Mouse (Mus musculus): ENCODE data around the gene Sox18. TPM values are rescaled to one million over a fixed set of nuclear protein-coding genes. Genes with fewer than 3 reads are reported as not detected.

Sox18 gene
- not detected for polyA plus RNA-seq (2017; shearing (Covaris generic))

DNA sequence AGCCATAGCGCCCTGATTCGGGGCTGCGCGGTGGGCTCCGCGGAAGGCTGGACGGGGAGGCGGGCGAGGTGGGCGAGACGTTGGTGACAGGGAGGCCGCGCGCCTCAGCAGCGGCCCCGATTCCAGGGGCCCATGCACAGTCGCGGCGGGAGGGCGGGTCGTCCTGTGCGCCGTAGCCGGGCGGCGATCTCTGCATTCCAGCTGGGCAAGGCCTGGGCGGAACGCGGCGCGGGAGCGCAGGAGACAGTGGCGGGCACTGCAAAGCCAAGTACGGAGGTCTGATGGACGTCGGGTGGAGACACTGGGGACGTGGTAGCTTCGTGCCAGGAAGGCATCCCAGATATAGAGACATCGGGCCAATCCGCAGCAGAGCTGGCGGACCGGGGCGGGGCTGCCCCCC, at the start of gene Sox18:
Gene Sox18, minus strand, starts transcription at position 315 of the 400 bp plus-strand sequence.

DNA sequence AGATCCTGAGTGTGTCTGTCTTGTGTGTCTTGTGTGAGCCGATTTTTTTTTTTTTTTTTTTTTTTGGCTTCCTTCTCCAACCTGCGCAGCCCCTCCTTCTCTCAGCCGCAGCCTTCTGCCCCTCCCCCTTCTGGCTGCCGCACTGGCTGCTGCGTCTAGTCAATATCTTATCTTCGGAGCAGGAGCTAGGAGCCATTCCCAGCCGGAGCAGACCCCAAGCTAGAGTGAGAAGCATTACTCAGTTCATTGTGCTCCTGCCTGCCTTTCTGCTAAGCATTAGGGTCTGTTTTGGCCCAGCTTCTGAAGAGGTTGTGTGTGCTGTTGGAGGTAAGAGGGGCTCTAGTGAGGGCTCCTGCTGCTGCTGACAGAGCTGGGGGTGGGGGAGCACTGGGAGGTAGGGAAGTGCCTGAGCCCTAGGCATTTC, 43.5 kb upstream of the Sox18 start, which contains the start of gene Oprl1:
Gene Oprl1, plus strand, starts transcription at position 114 of the 424 bp plus-strand sequence.

DNA sequence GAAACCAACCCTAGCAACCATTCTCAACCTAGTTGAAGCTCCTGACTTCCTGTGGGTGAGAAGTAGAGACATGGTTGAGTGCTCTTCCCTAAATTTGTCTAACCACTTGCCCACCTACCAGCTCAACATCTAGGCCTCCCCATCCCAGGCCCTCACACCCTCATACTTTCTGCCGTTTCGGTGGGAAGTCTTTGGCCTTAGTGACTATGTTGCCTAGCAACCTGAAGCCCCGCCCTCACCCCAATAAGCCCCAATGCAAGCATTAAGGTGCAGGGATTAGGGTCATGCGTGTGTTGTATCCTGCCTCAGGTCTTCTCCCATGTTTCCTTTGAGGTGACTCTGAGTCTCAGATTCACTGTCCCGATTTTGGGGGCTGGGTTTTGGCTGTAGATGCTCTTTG, 26.8 kb upstream of the Sox18 start, which contains the start of gene Lkaaear1:
Gene Lkaaear1, minus strand, starts transcription at position 202 of the 400 bp plus-strand sequence.

DNA sequence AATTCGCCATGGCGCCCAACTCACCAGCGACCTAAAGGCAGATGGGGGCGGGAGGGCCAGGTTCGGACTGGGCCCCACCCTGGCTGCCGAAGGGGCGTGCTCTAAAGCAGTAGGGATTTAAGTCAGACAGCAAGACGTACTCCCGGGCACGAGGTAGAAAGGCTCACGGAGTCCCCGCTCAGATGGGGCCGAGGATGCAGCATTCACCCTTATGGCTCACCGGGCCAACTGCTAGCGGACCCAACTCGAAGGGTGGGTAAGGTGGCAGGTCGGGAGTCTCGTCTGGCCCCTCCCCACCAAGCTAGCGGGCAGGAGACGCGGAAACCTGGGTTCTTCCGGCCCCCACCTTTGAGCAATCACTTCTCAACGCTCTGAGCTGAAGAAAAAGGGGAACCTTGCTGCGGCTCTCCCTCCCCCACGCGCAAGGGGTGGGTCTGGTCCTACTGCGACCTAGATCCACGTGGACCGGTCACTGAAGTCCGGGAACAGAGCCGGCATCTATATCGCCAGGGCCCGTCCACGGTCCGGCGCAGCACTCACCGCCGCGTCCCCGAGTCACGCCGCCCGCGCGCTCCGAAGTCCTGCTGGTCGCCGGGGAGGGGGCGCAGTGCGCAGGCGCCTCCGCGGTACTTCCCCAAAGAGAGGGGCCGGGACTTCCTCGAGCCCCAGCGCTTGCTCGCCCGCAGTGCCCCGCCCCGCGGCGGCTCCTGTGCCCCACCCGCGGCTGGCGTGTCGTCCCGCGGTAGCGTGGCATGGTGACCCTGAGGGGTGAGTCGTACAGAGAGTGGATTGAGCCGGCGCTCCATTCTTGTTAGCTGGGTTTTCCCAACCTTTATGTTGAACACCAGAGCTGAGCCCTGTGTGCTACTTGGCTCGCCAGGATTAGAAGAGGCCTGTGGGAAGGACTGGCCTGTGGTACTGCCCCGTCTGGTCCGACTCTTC, 22.2 kb upstream of the Sox18 start, which contains the start of gene Rgs19:
Gene Rgs19, minus strand, starts transcription at position 639 of the 942 bp plus-strand sequence.

DNA sequence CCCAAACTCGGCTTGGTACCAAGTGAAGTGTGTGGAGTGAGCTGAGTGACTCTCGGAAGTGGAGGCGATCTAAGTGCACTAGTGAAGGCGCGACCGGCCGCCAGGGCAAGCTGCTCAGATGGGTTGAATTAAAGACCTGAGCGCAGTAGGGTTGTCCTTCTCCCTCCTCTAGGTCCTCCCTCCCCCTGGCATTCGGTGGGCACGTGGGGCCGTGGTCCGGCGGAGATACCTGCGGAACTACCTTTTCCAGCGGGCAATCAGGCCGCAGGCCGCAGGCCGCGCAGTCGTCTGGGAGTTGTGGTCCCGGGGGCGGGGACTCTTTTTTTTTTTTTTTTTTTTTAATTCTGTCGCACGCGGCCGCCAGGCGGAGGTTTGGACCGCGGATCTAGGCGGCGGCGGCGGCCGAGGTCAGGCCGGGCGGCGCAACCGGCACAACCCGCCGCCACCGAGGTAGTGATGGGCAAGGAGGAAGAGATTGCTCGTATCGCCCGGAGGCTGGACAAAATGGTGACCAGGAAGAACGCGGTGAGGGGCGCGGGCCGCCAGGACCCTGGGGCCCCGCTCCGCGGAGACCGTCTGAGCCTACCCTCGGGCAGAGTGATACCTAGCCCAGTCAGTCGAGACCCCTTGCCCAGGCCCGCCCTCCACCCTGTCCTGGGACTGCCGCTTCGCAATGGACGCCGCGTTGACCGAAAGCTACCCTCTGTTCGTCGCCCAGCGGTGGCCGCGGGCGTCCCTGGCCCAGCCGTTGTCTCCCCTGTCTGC, 8.7 kb upstream of the Sox18 start, which contains the start of gene Tcea2:
Gene Tcea2, plus strand, starts transcription at position 360 of the 765 bp plus-strand sequence.

DNA sequence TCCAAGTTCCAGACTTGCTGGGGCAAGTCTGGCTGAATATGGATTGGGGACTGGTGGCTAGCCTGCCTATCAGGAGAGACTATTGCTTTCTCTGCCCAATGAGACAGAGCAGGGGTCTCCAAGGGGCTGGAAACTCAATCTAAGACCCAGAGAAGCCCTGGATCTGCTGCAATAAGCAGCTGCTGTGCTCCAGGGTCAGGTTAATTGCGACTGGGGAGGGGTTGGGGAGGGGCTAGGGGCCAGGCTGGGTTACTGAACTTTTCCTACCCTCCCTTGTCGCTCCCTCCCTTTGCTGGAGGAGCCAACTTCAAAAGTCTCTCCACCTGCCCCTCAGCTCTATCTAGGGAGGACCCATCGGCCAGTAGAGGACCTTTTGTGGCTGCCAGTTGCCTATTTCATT, 14.7 kb downstream of the Sox18 start, which contains the start of gene Gm29797:
Gene Gm29797, plus strand, starts transcription at position 301 of the 400 bp plus-strand sequence.

Other genes starting within 250 kb of the Sox18 start
- gene Zbtb46, start 212.2 kb downstream of the Sox18 start, polyA plus RNA-seq (2017; shearing (Covaris generic)), result 1.9 TPM
- not detected for gene Abhd16b, start 178.4 kb downstream of the Sox18 start, polyA plus RNA-seq (2017; shearing (Covaris generic))
- 93.7 TPM for gene Tpd52l2, start 174.5 kb downstream of the Sox18 start, polyA plus RNA-seq (2017; shearing (Covaris generic))
- gene Dnajc5, start 151.2 kb downstream of the Sox18 start, polyA plus RNA-seq (2017; shearing (Covaris generic)), result 122 TPM
- 242 TPM for gene Uckl1, start 86.7 kb downstream of the Sox18 start, polyA plus RNA-seq (2017; shearing (Covaris generic))
- gene Prpf6, start 79.8 kb downstream of the Sox18 start, polyA plus RNA-seq (2017; shearing (Covaris generic)), result 120 TPM
- 17.0 TPM for gene Zfp512b, start 78.8 kb downstream of the Sox18 start, polyA plus RNA-seq (2017; shearing (Covaris generic))
- gene Samd10, start 72.4 kb downstream of the Sox18 start, polyA plus RNA-seq (2017; shearing (Covaris generic)), result 11.0 TPM
- not detected for gene Gm29797, start 14.6 kb downstream of the Sox18 start, polyA plus RNA-seq (2017; shearing (Covaris generic))
- gene Tcea2, start 8.7 kb upstream of the Sox18 start, polyA plus RNA-seq (2017; shearing (Covaris generic)), result 26.7 TPM
- gene Rgs19, start 22.3 kb upstream of the Sox18 start, polyA plus RNA-seq (2017; shearing (Covaris generic)), result 241 TPM
- not detected for gene Lkaaear1, start 26.8 kb upstream of the Sox18 start, polyA plus RNA-seq (2017; shearing (Covaris generic))
- 0.16 TPM for gene Oprl1, start 43.4 kb upstream of the Sox18 start, polyA plus RNA-seq (2017; shearing (Covaris generic))
- not detected for gene Myt1, start 91.7 kb upstream of the Sox18 start, polyA plus RNA-seq (2017; shearing (Covaris generic))
- 102 TPM for gene Pcmtd2, start 166.2 kb upstream of the Sox18 start, polyA plus RNA-seq (2017; shearing (Covaris generic))
- gene Polr3k, start 192.7 kb upstream of the Sox18 start, polyA plus RNA-seq (2017; shearing (Covaris generic)), result 39.6 TPM

Measured in inflammation-experienced regulatory T-cells, adult 16 weeks (primary cell).